Mouse (Mus musculus): ENCODE results near the gene Usp38.

DNA sequence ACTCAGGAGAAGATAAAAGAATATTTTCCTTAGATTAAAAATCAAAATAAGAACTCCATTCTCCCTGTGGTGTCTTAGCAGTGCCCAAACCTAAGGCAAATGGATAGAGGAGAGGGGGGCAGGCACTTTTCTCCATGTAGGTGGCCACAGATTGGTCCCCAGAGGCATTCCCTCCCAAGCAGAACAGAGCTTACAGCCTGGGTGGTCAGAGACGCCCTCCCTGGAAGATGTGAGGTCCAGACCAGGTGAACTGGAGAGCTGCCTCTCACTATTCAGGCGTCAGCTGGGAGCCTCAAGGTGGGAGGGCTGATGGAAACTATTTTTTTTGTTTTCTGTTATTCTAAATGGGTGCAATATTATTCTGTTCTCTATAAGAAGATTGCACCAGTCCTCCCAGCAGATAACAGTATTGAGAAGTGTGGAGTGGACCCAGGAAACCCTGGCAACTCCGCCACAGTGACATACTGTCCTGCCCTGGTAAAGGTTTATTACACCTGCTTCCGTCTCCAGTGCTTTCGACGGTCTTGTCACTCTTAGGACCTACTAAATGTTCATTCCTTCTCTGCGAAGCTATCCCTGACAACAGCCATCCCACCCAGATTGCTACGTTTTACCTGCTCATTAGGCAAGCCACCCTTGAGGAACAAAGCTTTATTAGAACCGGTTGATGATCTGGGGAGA, 55.0 kb downstream of the Usp38 start:
- TF ChIP-seq CTCF (IDR thresholded peaks at IDR 0.05; ENCODE audit: low read depth) (no peak), EP300 (IDR thresholded peaks at IDR 0.05; ENCODE audit: low read depth) (no peak)

Measured in liver, postnatal 0 days (tissue).